Mouse (Mus musculus) frontal cortex, adult 2 months (tissue): ENCODE measurements around the gene Bhlhb9. TPM values are rescaled to one million over a fixed set of nuclear protein-coding genes. Genes with fewer than 3 reads are reported as not detected.

ENCODE experiments used
- DNase-seq, 2 experiments: peaks; one replicate each; pipeline ENCODE4 v3.0.0; 2022; ENCODE audit warnings: low spot score in 1 of 2; ENCODE audit errors: extremely low spot score in 1 of 2
- polyA plus RNA-seq: library from polyadenylated mRNA; depleted of rRNA; stranded (reverse); fragments of >200 nt; gene quantifications from 2 replicates; pipeline ENCODE4 v1.2.3, GENCODE M21; 2012; rRNA removed

The Bhlhb9 gene
- polyA plus RNA-seq, 1 experiment = 52.5 TPM

DNA sequence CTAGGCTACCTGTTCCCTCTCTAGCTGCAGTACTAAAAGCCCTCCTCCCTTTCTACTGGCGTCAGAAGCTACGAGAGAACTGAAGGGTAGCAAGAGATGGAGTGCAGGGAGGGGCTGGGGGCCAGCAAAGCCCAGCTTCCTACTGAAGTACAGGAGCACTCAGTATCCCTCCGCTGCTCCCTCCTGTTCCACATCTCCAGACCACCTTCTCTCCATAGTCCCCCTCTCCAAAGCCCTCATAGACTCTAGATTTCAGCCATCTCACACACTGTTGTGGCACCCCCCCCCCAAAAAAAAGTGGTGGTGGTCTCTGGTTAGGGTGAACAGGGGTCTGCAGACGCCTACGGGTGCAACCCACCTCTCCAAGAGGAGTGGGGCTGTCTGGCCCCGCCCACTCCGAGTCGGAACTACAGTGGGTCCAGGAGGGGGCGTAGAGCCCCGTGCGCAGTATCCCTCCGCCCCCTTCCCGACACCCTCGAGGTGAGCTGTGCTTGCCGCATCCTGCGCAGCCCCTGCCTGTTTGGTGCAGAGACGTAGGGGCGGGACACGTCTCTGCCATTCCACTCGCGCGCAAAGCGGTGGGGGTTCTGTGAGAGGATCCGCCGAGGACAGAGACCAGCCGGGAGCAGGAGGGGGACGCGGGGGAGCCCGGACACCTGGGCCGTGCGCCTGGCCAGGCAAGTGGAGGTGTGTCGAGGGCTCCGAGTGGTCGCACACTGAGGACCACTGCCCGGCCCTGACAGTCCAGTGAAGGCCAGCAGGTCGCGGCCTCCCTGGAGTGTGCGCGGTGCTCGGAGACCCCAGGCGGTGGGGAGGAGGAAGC, 88.2 kb downstream of the Bhlhb9 start:
- peak; percentile 61 to 79 for DNase-seq

DNA sequence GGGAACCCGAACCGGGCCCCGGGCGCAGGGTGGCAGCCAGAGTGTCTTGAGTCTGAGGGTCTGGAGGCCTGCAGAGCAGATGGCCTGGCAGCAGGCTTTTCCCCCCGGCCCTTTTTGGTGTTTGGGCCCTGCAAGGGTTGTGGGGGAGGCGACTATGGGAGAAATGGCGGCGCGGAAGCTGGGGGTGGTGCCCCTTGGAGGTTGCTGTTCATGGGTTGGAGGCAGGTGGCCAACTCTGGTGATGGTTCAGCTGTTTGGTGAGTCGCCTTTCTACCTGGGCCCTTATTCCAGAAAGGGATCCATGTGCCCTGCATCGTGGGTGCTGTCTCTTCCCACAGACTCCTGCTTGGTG, 88.8 kb downstream of the Bhlhb9 start:
- peak in 1 of 2 experiments; percentile 32 for DNase-seq

DNA sequence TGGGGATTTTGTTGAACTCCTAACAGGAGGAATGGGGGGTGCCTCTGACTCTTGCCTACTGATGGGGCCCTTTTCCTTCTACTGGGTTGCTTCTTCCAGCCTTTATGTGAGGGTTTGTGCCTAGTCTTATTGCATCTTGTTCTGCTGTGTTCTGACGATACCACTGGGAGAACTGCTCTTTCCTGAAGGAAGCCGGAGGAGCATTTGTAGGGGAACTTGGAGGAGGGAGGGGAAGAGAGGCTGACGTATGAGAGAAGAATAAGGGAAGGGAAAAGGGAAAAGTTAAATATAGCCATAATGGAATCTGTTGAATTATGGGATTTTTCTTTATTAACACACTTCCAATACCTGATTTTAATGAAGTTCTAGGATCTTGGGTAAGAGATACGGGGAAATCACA, 119.2 kb downstream of the Bhlhb9 start:
- DNase-seq = no peak

DNA sequence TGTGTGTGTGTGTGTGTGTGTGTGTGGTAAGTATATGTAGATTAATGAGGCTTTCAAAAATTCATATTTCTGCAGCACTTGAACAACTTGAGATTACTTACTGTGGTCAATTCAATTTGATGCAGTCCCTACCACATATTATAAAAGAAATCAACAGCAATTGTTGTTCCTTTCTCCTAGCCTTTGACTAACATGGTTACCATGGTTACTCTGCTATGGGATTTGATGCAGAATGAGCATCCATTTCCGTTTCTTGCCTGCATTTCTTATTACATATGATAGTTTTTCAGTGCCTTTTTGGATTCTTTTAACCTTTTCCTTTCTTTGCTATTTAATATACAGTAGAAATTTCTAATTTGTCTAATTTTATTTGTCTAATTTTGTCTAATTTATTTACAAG, 119.7 kb downstream of the Bhlhb9 start:
- no peak for DNase-seq

- peak; percentile 25 to 36 for DNase-seq
Measured at GRCm38 (mm10) chrX:135922162-135922561, 124.8 kb downstream of the Bhlhb9 start.

DNA sequence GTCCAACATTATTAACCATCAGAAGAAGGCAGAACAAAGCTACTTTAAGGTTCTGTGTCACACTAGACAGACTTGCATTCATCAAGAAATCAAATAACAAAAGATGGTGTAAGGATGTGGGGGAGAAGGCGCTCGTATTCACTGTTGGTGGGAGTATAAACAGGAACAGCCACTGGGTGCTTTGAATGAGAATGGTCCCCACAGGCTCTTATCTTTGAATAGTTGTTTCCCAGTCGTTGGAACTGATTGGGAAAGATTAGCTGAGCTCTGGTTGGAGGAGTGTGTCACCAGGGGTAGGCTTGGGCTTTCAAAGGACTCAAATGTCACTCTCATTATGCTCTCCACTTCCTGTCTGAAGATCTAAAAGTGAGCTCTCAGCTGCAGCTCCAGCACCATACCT, 128.5 kb downstream of the Bhlhb9 start:
- DNase-seq = no peak

GRCm38 (mm10) chrX:135928588-135928987, 131.2 kb downstream of the Bhlhb9 start:
- DNase-seq = peak in 1 of 2 experiments; percentile 27

- DNase-seq = no peak
Measured at GRCm38 (mm10) chrX:135936452-135936851, 139.1 kb downstream of the Bhlhb9 start.

Other genes with a start within 250 kb of the Bhlhb9 start
- 4.3 and 5.0 TPM in 2 replicates for gene Nxf7, start 198.8 kb upstream of the Bhlhb9 start, polyA plus RNA-seq
- not detected in 2 replicates for gene Prame, start 169.9 kb upstream of the Bhlhb9 start, polyA plus RNA-seq
- not detected in 2 replicates for gene Tcp11x2, start 103.8 kb upstream of the Bhlhb9 start, polyA plus RNA-seq
- gene Tmsb15a, start 72.3 kb upstream of the Bhlhb9 start, polyA plus RNA-seq = not detected in 2 replicates
- gene Armcx5, start 54.9 kb upstream of the Bhlhb9 start, polyA plus RNA-seq = 15.8 and 20.2 TPM in 2 replicates
- 180 and 207 TPM in 2 replicates for gene Gprasp1, start 54.9 kb upstream of the Bhlhb9 start, polyA plus RNA-seq
- gene Gprasp2, start 41.4 kb downstream of the Bhlhb9 start, polyA plus RNA-seq = 87.4 and 110 TPM in 2 replicates
- gene Arxes2, start 196.2 kb downstream of the Bhlhb9 start, polyA plus RNA-seq = 84.8 and 88.5 TPM in 2 replicates
- 23.9 and 25.2 TPM in 2 replicates for gene Arxes1, start 235.8 kb downstream of the Bhlhb9 start, polyA plus RNA-seq